Mouse (Mus musculus): ENCODE measurements around the gene Filip1. TPM values are rescaled to one million over a fixed set of nuclear protein-coding genes. Genes with fewer than 3 reads are reported as not detected.

The Filip1 gene
- polyA plus RNA-seq, 1 experiment from 2014 or later: 1.5 TPM

- Histone ChIP-seq H3K36me3 (ENCODE audit: control insufficient read depth, insufficient read depth, low read length) (no peaks in the 10 kb centered on the region), H3K27ac (replicated peaks; ENCODE audit: low read depth, low read length) (no peak overlapping the region), H3K9ac (ENCODE audit: low read length) (peak overlapping the region; percentile 31; the same call in 1 of the 2 replicates), H3K9me3 (ENCODE audit: control insufficient read depth, low read length) (no peaks in the 10 kb centered on the region), H3K4me3 (ENCODE audit: low read depth, low read length) (peak overlapping the region; percentile 18; the same call in 1 of the 2 replicates), H3K27me3 (ENCODE audit: control insufficient read depth, insufficient read depth, low read length) (no peaks in the 10 kb centered on the region), H3K4me1 (ENCODE audit: control insufficient read depth, insufficient read depth, low read length) (no peaks in the 10 kb centered on the region; the same call in 1 of the 2 replicates), H3K4me2 (ENCODE audit: low read depth, severe bottlenecking) (peak overlapping the region; percentile 56)
- WGBS: 5% methylated on average over 13 of the region's 13 CpGs
- DNase-seq (ENCODE audit: low spot score) (peak; percentile 70), ATAC-seq (ENCODE audit: insufficient number of reproducible peaks, low FRiP score, low TSS enrichment, low read depth) (peak; percentile 75)
Measured at GRCm38 (mm10) chr9:79977549-79977971, 35.1 kb downstream of the Filip1 start.

GRCm38 (mm10) chr9:79976789-79977188 lies 35.9 kb downstream of the Filip1 start:
- no peaks in the 10 kb centered on the region; the same call in 1 of the 2 replicates for H3K4me1 ChIP-seq (ENCODE audit: control insufficient read depth, insufficient read depth, low read length)
- DNase-seq (ENCODE audit: low spot score): no peak
- no peaks in the 10 kb centered on the region for H3K36me3 ChIP-seq (ENCODE audit: control insufficient read depth, insufficient read depth, low read length)
- no peaks in the 10 kb centered on the region for H3K27me3 ChIP-seq (ENCODE audit: control insufficient read depth, insufficient read depth, low read length)
- ATAC-seq (ENCODE audit: insufficient number of reproducible peaks, low FRiP score, low TSS enrichment, low read depth): no peak
- H3K9ac ChIP-seq (ENCODE audit: low read length): no peak overlapping the region
- H3K27ac ChIP-seq (replicated peaks; ENCODE audit: low read depth, low read length): no peak overlapping the region
- no peak overlapping the region for H3K4me2 ChIP-seq (ENCODE audit: low read depth, severe bottlenecking)
- WGBS: 69% methylated on average over 8 of the region's 8 CpGs
- no peaks in the 10 kb centered on the region for H3K9me3 ChIP-seq (ENCODE audit: control insufficient read depth, low read length)
- H3K4me3 ChIP-seq (ENCODE audit: low read depth, low read length): no peak overlapping the region

- Histone ChIP-seq H3K9me3 (ENCODE audit: control insufficient read depth, low read length) (no peaks in the 10 kb centered on the region), H3K4me3 (ENCODE audit: low read depth, low read length) (no peak overlapping the region), H3K4me1 (ENCODE audit: control insufficient read depth, insufficient read depth, low read length) (no peaks in the 10 kb centered on the region; the same call in 1 of the 2 replicates), H3K9ac (ENCODE audit: low read length) (no peak overlapping the region), H3K36me3 (ENCODE audit: control insufficient read depth, insufficient read depth, low read length) (no peaks in the 10 kb centered on the region), H3K27ac (replicated peaks; ENCODE audit: low read depth, low read length) (no peak overlapping the region), H3K4me2 (ENCODE audit: low read depth, severe bottlenecking) (no peak overlapping the region), H3K27me3 (ENCODE audit: control insufficient read depth, insufficient read depth, low read length) (no peaks in the 10 kb centered on the region)
- 90% methylated on average over 5 of the region's 5 CpGs for WGBS
- ATAC-seq (ENCODE audit: insufficient number of reproducible peaks, low FRiP score, low TSS enrichment, low read depth) (no peak), DNase-seq (ENCODE audit: low spot score) (no peak)
Measured at GRCm38 (mm10) chr9:79975121-79975520, 37.5 kb downstream of the Filip1 start.

DNA sequence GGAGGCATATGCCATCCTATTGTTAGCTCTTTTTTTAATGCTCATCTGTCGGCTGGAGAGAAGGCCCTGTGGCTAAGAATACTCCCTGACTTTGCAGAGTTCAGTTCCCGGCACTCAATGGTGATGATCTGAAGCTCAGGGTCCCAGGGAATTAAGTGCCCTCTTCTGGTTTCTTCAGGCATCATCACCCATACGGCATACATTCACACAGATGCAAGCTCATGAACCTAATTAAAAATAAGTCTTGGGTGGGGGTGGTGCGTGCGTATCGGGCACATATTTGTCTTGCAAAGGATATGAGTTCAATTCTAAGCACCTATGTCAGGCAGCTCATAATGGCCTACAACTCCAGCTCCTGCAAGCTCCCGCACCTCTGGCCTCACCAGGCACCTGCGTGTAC lies 39.1 kb downstream of the Filip1 start:
- 89% methylated on average over 8 of the region's 8 CpGs for WGBS
- H3K4me3 ChIP-seq (ENCODE audit: low read depth, low read length): no peak overlapping the region
- no peak for ATAC-seq (ENCODE audit: insufficient number of reproducible peaks, low FRiP score, low TSS enrichment, low read depth)
- no peaks in the 10 kb centered on the region for H3K36me3 ChIP-seq (ENCODE audit: control insufficient read depth, insufficient read depth, low read length)
- H3K4me1 ChIP-seq (ENCODE audit: control insufficient read depth, insufficient read depth, low read length): no peaks in the 10 kb centered on the region; the same call in 1 of the 2 replicates
- H3K27ac ChIP-seq (replicated peaks; ENCODE audit: low read depth, low read length): no peak overlapping the region
- DNase-seq (ENCODE audit: low spot score): no peak
- H3K27me3 ChIP-seq (ENCODE audit: control insufficient read depth, insufficient read depth, low read length): no peaks in the 10 kb centered on the region
- H3K9me3 ChIP-seq (ENCODE audit: control insufficient read depth, low read length): no peaks in the 10 kb centered on the region
- H3K4me2 ChIP-seq (ENCODE audit: low read depth, severe bottlenecking): no peak overlapping the region
- H3K9ac ChIP-seq (ENCODE audit: low read length): no peak overlapping the region

- Histone ChIP-seq H3K36me3 (ENCODE audit: control insufficient read depth, insufficient read depth, low read length) (no peaks in the 10 kb centered on the region), H3K9me3 (ENCODE audit: control insufficient read depth, low read length) (no peaks in the 10 kb centered on the region), H3K27ac (replicated peaks; ENCODE audit: low read depth, low read length) (no peak overlapping the region), H3K4me2 (ENCODE audit: low read depth, severe bottlenecking) (no peak overlapping the region), H3K4me3 (ENCODE audit: low read depth, low read length) (no peak overlapping the region), H3K4me1 (ENCODE audit: control insufficient read depth, insufficient read depth, low read length) (no peaks in the 10 kb centered on the region; the same call in 1 of the 2 replicates), H3K27me3 (ENCODE audit: control insufficient read depth, insufficient read depth, low read length) (no peaks in the 10 kb centered on the region), H3K9ac (ENCODE audit: low read length) (no peak overlapping the region)
- no peak for ATAC-seq (ENCODE audit: insufficient number of reproducible peaks, low FRiP score, low TSS enrichment, low read depth)
- no peak for DNase-seq (ENCODE audit: low spot score)
- 81% methylated on average over 6 of the region's 6 CpGs for WGBS
Measured at GRCm38 (mm10) chr9:79972705-79973104, 39.9 kb downstream of the Filip1 start.

- no peaks in the 10 kb centered on the region for H3K9me3 ChIP-seq (ENCODE audit: control insufficient read depth, low read length)
- no peaks in the 10 kb centered on the region for H3K27me3 ChIP-seq (ENCODE audit: control insufficient read depth, insufficient read depth, low read length)
- ATAC-seq (ENCODE audit: insufficient number of reproducible peaks, low FRiP score, low TSS enrichment, low read depth): no peak
- no peak overlapping the region for H3K4me2 ChIP-seq (ENCODE audit: low read depth, severe bottlenecking)
- no peak overlapping the region for H3K4me3 ChIP-seq (ENCODE audit: low read depth, low read length)
- no peaks in the 10 kb centered on the region for H3K36me3 ChIP-seq (ENCODE audit: control insufficient read depth, insufficient read depth, low read length)
- 83% methylated on average over 6 of the region's 6 CpGs for WGBS
- DNase-seq (ENCODE audit: low spot score): no peak
- H3K9ac ChIP-seq (ENCODE audit: low read length): no peak overlapping the region
- no peaks in the 10 kb centered on the region for H3K4me1 ChIP-seq (ENCODE audit: control insufficient read depth, insufficient read depth, low read length)
- no peak overlapping the region for H3K27ac ChIP-seq (replicated peaks; ENCODE audit: low read depth, low read length)
Measured at GRCm38 (mm10) chr9:79971619-79972018, 41.0 kb downstream of the Filip1 start.

DNA sequence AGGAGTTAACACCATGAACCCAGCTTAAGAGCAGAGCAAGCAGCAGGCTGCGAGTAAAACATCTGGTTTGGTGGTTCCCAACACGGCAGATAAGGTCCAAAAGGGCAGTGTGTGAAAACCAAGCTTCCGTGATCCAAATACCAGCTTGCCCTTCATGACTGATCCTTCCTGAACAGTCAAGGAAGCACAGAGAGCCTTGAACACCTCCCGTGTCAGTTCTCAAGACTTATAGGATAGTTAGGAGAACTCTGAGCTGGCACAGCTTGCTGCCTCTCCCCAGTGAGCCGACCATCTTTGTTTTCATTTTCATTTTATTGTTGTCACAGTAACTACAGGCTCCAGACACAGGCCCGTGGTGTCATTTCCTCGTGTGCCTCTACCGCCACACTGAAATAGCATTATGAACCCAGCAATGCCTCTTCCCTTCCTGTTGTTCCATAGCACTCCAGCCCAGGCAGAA lies 42.0 kb downstream of the Filip1 start:
- no peak overlapping the region for H3K27ac ChIP-seq (replicated peaks; ENCODE audit: low read depth, low read length)

DNA sequence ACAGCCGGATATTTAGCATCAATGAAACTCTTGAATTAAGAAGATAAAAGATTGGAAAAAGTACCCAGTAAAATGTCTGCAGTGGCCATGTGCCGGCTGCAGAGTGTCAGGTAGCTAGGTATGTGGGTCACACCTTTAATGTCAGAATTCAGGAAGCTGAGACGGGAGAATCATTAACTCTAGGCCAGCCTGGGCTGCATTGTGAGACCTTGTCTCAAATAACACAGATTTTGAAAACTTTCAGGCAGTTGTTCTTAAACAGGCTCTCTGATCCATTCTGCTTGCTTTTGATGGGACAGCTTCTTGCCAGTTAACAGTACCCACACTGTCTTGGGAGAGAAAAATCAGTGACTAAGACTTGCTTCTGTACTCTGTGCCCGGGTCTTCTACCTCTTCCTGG lies 43.1 kb downstream of the Filip1 start:
- DNase-seq (ENCODE audit: low spot score) (no peak), ATAC-seq (ENCODE audit: insufficient number of reproducible peaks, low FRiP score, low TSS enrichment, low read depth) (no peak)
- no peaks in the 10 kb centered on the region for H3K36me3 ChIP-seq (ENCODE audit: control insufficient read depth, insufficient read depth, low read length)
- no peak overlapping the region for H3K4me3 ChIP-seq (ENCODE audit: low read depth, low read length)
- H3K27me3 ChIP-seq (ENCODE audit: control insufficient read depth, insufficient read depth, low read length): no peaks in the 10 kb centered on the region
- H3K4me2 ChIP-seq (ENCODE audit: low read depth, severe bottlenecking): no peak overlapping the region
- H3K9ac ChIP-seq (ENCODE audit: low read length): no peak overlapping the region
- no peaks in the 10 kb centered on the region for H3K4me1 ChIP-seq (ENCODE audit: control insufficient read depth, insufficient read depth, low read length)
- no peaks in the 10 kb centered on the region for H3K9me3 ChIP-seq (ENCODE audit: control insufficient read depth, low read length)
- no peak overlapping the region for H3K27ac ChIP-seq (replicated peaks; ENCODE audit: low read depth, low read length)
- 87% methylated on average over 4 of the region's 4 CpGs for WGBS

More for the DNA sequence above, 42.0 kb downstream of the Filip1 start:
- no peaks in the 10 kb centered on the region for H3K36me3 ChIP-seq (ENCODE audit: control insufficient read depth, insufficient read depth, low read length)
- H3K9me3 ChIP-seq (ENCODE audit: control insufficient read depth, low read length): no peaks in the 10 kb centered on the region
- DNase-seq (ENCODE audit: low spot score) (no peak), ATAC-seq (ENCODE audit: insufficient number of reproducible peaks, low FRiP score, low TSS enrichment, low read depth) (no peak)
- no peak overlapping the region for H3K9ac ChIP-seq (ENCODE audit: low read length)
- H3K27me3 ChIP-seq (ENCODE audit: control insufficient read depth, insufficient read depth, low read length): no peaks in the 10 kb centered on the region
- H3K4me2 ChIP-seq (ENCODE audit: low read depth, severe bottlenecking): no peak overlapping the region
- 74% methylated on average over 8 of the region's 8 CpGs for WGBS
- H3K4me1 ChIP-seq (ENCODE audit: control insufficient read depth, insufficient read depth, low read length): no peaks in the 10 kb centered on the region
- H3K4me3 ChIP-seq (ENCODE audit: low read depth, low read length): no peak overlapping the region
